Mouse (Mus musculus) neural tube, postnatal 0 days (tissue): ENCODE results near the gene Pde6g. TPM values are rescaled to one million over a fixed set of nuclear protein-coding genes. Genes with fewer than 3 reads are reported as not detected.

Experiments used
- polyA plus RNA-seq: library from polyadenylated mRNA; unstranded; fragments of >200 nt; fragmentation: Nextera tagmentation; extraction: Ambion mirVana; gene quantifications from 2 replicates; pipeline ENCODE4 v1.2.1, GENCODE M21; 2015

The Pde6g gene
- 0.15 TPM in 1 of 2 replicates, not detected in the other for polyA plus RNA-seq

GRCm38 (mm10) chr11:120453306-120453705, at the start of gene Pde6g:
Gene Pde6g (minus strand): TSS chr11:120453500.

DNA sequence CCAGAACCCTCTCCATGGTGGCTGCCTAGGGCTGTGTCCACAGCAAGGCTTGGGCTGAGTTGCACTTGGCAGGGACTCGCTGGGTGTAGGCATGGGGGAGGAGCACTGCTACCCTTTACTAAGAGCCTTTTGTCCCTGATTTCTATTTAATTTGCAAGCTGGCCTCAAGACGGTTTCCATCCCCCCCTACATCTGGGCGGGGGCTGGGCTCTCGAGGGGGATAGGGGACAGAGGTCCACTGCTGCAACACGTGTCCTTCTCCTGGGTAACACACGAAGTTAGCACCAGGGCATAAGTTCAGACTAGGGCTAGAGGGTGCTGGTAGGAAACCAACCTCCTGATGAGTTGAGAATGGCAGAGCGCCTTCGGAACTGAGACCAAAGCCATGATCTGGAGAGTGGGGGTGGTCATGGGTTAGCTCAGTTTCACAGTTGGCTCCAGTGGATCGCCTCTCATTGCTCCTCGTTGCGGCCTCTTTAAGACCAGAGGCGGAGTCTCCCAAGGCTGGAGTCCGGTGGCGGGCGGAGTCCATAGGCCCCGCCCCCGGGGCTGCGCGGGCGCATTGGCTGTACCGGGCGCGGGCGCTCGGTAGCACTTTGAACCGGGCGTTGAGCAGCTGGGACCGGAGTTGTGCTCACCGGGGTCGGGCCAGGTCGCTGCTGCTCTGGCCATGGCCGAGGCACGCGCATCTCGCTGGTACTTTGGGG, 38.2 kb upstream of the Pde6g start, which contains the start of gene Slc25a10:
TSS of gene Slc25a10 (plus strand) at position 524 of the 707 bp plus-strand sequence.

GRCm38 (mm10) chr11:120484265-120484981, 31.1 kb upstream of the Pde6g start, which contains the start of gene Mrpl12:
Gene Mrpl12 (plus strand): TSS chr11:120484613.

DNA sequence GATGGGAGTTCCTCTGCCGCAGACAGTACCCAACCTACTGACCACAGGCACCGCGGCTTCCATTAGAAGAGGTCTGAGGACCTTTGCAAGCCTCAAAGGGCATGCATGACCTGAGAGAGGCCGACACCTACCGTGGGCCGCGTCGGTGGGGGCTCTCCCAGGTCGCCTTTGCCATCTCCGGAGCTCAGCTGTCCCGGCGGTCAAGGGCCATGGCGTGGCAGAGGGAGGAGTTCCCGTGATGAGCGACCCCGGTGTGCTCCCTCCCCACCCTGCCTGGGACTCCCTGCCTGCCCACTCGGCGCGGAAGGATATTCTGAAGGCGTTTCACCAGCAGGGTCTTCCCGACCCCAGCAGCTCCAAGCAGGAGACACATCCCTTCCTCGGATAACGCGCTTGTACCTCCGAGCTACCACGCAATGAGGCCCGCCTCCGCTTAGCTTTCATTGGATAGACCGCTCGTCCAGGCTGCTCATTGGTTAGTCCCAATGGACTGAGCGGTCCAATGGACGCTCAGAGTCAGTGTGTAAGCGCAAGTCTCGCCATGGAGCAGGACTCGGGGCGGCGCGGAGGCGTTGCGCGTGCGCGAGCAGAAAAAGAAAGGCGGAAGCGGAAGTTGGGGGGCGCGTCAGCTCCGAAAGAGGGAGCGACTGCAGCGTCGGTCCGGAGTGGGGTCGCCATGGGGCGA, 13.9 kb upstream of the Pde6g start, which contains the start of gene Arl16:
TSS of gene Arl16 (minus strand) at position 557 of the 685 bp plus-strand sequence.

DNA sequence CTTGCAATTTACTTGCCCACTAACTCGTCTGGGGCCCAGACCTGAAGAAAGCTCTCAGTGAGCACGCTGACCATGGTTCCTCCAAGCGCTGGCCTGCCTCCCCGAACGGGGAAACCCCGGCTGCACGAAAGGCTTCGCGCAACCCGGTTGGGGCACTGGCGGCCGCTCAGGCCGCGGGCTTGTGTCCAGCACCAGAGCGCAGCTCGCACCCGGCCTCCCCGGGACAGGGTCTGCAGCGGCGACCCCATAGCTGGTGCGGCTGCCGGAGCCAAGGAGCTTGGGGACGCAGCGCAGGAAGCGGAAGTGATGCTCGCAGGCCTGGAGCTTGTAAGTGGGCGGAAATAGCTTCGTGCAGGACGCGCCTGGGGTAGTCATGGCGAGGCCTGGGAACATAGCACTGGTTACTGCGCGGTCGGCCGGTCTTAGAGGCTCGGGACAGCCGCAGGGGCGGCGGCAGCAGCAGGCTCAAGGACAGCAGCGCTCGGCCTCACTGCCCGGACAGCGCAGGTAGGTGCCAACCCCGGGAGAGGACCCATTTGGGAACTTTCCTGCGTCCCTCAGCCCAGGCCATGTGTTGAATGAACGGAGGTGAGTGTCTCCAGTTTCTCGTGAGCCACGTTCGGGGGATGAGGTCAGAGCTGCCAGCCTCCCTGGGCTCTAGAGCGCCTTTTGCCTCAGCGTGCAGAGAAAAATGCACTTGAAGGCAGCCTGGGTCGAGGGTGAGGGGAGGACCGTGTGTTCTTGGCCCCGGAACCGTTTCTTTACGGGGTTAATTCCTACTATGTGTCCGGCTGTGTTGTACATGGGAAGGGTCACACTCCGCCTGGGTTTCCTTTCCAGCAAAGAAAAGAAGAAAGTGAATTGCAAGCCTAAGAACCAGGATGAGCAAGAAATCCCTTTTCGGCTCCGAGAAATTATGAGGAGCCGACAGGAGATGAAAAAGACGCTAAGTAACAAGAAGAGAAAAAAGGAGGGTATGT, 4.8 kb upstream of the Pde6g start, which contains the start of the genes Oxld1 and Ccdc137:
TSS of gene Oxld1 (minus strand) at position 297 of the 980 bp plus-strand sequence.
TSS of gene Ccdc137 (plus strand) at position 344 of the 980 bp plus-strand sequence.

DNA sequence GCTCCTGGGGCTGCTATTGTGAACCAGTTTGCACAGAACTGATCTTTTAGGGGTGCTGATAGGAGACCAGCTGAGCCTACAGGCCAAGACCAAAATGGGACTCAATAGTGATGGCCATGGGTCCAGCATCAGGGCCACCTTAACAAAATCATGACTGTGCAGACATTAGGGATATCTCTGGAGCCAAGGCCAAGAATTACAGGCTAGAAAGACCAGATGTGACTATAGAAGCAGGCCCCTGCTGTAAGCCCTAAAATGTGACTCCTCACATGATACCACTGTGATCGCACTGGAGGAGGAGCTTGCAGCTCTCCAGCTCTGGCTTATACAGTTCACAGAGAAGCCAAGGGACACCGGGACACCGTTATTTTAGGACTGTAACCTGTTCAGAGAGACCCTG, 11.0 kb downstream of the Pde6g start, which contains the start of gene Tspan10:
TSS of gene Tspan10 (plus strand) at position 301 of the 400 bp plus-strand sequence.

DNA sequence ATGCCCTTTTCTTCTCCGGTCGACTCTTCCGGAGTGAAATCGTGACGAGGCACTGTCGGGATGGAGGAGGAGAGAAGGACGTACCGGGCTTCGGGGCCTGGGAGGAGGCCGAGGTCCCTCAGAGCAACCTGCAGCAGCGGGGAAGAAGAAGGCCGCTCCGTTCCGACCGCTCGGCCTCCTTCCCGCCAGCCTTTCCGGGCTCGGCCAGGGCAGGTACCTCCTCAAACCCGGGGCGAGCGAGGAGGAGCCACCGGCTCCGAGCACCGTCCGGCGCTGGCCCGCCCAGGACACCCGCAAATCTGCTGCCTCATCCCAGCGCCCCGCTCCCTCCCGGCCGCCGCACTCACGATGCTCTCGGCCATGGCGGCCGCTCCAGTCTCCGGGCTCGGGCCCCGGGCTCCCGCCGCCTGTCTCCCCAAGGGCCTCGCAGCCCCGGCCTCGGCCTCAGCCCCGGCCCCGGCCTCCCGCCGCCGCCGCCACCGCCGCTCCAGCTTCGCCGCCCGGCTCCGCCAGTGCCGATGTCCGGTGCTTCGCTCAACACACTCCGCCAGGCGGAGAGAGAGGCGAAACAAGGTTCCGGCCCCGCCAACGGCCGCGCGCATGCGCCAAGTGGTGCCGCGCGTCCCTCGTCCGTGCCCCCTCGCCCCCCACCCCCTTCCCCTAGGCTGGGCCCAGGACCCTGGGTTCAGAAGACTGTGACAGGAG, 16.0 kb downstream of the Pde6g start, which contains the start of gene Nploc4:
TSS of gene Nploc4 (minus strand) at position 557 of the 705 bp plus-strand sequence.

Other genes starting within 250 kb of the Pde6g start
- 8.4 and 8.5 TPM in 2 replicates for gene Bahcc1, start 220.6 kb downstream of the Pde6g start, polyA plus RNA-seq
- gene Actg1, start 105.0 kb downstream of the Pde6g start, polyA plus RNA-seq = 3,213 and 3,438 TPM in 2 replicates
- 1.2 and 1.4 TPM in 2 replicates for gene Fscn2, start 92.0 kb downstream of the Pde6g start, polyA plus RNA-seq
- gene Faap100, start 74.7 kb downstream of the Pde6g start, polyA plus RNA-seq = 55.9 and 70.0 TPM in 2 replicates
- 25.7 and 27.7 TPM in 2 replicates for gene Nploc4, start 15.8 kb downstream of the Pde6g start, polyA plus RNA-seq
- gene Tspan10, start 10.9 kb downstream of the Pde6g start, polyA plus RNA-seq = not detected in 2 replicates
- gene Oxld1, start 4.6 kb upstream of the Pde6g start, polyA plus RNA-seq = 15.1 and 15.8 TPM in 2 replicates
- gene Ccdc137, start 4.6 kb upstream of the Pde6g start, polyA plus RNA-seq = 16.5 and 23.4 TPM in 2 replicates
- gene Arl16, start 14.1 kb upstream of the Pde6g start, polyA plus RNA-seq = 86.7 and 89.4 TPM in 2 replicates
- gene Mrpl12, start 31.1 kb upstream of the Pde6g start, polyA plus RNA-seq = 156 and 163 TPM in 2 replicates
- 29.1 and 32.5 TPM in 2 replicates for gene Slc25a10, start 38.3 kb upstream of the Pde6g start, polyA plus RNA-seq
- gene Gcgr, start 77.2 kb upstream of the Pde6g start, polyA plus RNA-seq = 0.29 and 0.30 TPM in 2 replicates
- gene Mcrip1, start 96.2 kb upstream of the Pde6g start, polyA plus RNA-seq = 238 and 259 TPM in 2 replicates
- gene Ppp1r27, start 97.6 kb upstream of the Pde6g start, polyA plus RNA-seq = not detected in 2 replicates
- 213 and 228 TPM in 2 replicates for gene P4hb, start 119.8 kb upstream of the Pde6g start, polyA plus RNA-seq
- 444 and 484 TPM in 2 replicates for gene Arhgdia, start 128.1 kb upstream of the Pde6g start, polyA plus RNA-seq
- 163 and 172 TPM in 2 replicates for gene Alyref, start 144.9 kb upstream of the Pde6g start, polyA plus RNA-seq
- gene Anapc11, start 144.9 kb upstream of the Pde6g start, polyA plus RNA-seq = 220 and 225 TPM in 2 replicates
- gene Npb, start 155.0 kb upstream of the Pde6g start, polyA plus RNA-seq = 1.8 and 3.2 TPM in 2 replicates
- gene Pcyt2, start 164.4 kb upstream of the Pde6g start, polyA plus RNA-seq = 162 and 185 TPM in 2 replicates
- gene Sirt7, start 171.7 kb upstream of the Pde6g start, polyA plus RNA-seq = 42.3 and 44.0 TPM in 2 replicates
- 47.6 and 50.2 TPM in 2 replicates for gene Mafg, start 180.1 kb upstream of the Pde6g start, polyA plus RNA-seq
- 8.8 and 9.5 TPM in 2 replicates for gene Pycr1, start 190.3 kb upstream of the Pde6g start, polyA plus RNA-seq
- gene Myadml2, start 194.7 kb upstream of the Pde6g start, polyA plus RNA-seq = 1.6 and 2.8 TPM in 2 replicates
- 13.9 and 15.4 TPM in 2 replicates for gene Notum, start 207.7 kb upstream of the Pde6g start, polyA plus RNA-seq
- gene Aspscr1, start 219.5 kb upstream of the Pde6g start, polyA plus RNA-seq = 134 and 150 TPM in 2 replicates